Mouse (Mus musculus): Measurements from ENCODE around the gene Ppp1r16b. TPM values are rescaled to one million over a fixed set of nuclear protein-coding genes. Genes with fewer than 3 reads are reported as not detected.
A peak's percentile ranks its signal among the peaks of the same experiment; 100 is the strongest.
"Not testable (repeated sequence)": the region's sequence is repeated elsewhere in the genome, so short reads cannot be mapped to it uniquely, and the experiment has no call there.

Ppp1r16b gene
- total RNA-seq, 2 experiments from 2014 or later = 135 to 156 TPM

GRCm38 (mm10) chr2:158726252-158726651 lies 61.1 kb downstream of the Ppp1r16b start:
- no peak for DNase-seq

GRCm38 (mm10) chr2:158728061-158728815 lies 63.0 kb downstream of the Ppp1r16b start:
- no peak for DNase-seq

- DNase-seq = no peak
Observed at GRCm38 (mm10) chr2:158730896-158731295, 65.7 kb downstream of the Ppp1r16b start.

- DNase-seq = no peak
Observed at GRCm38 (mm10) chr2:158732521-158732920, 67.3 kb downstream of the Ppp1r16b start.

GRCm38 (mm10) chr2:158733136-158733535 lies 67.9 kb downstream of the Ppp1r16b start:
- no peak for DNase-seq

- DNase-seq = no peak
Observed at GRCm38 (mm10) chr2:158733914-158734313, 68.7 kb downstream of the Ppp1r16b start.

- DNase-seq = peak; percentile 54 to 65
Observed at GRCm38 (mm10) chr2:158734500-158735152, 69.4 kb downstream of the Ppp1r16b start.

GRCm38 (mm10) chr2:158735340-158735739 lies 70.1 kb downstream of the Ppp1r16b start:
- DNase-seq = no peak

- not testable (repeated sequence) for DNase-seq
Observed at GRCm38 (mm10) chr2:158736247-158736646, 71.0 kb downstream of the Ppp1r16b start.

GRCm38 (mm10) chr2:158738591-158738990 lies 73.4 kb downstream of the Ppp1r16b start:
- no peak for DNase-seq

GRCm38 (mm10) chr2:158739113-158739512 lies 73.9 kb downstream of the Ppp1r16b start:
- DNase-seq = no peak

- DNase-seq = no peak
Observed at GRCm38 (mm10) chr2:158741011-158741501, 75.9 kb downstream of the Ppp1r16b start.

GRCm38 (mm10) chr2:158742431-158742830 lies 77.2 kb downstream of the Ppp1r16b start:
- DNase-seq = no peak

- DNase-seq = no peak
Observed at GRCm38 (mm10) chr2:158743518-158744141, 78.4 kb downstream of the Ppp1r16b start.

GRCm38 (mm10) chr2:158745049-158745482 lies 79.9 kb downstream of the Ppp1r16b start:
- peak; percentile 57 to 64 for DNase-seq

- DNase-seq = no peak
Observed at GRCm38 (mm10) chr2:158746164-158746563, 81.0 kb downstream of the Ppp1r16b start.

GRCm38 (mm10) chr2:158749366-158749765 lies 84.2 kb downstream of the Ppp1r16b start:
- peak; percentile 79 to 82 for DNase-seq

- DNase-seq = no peak
Observed at GRCm38 (mm10) chr2:158760231-158760630, 95.0 kb downstream of the Ppp1r16b start.

GRCm38 (mm10) chr2:158762339-158762738 lies 97.1 kb downstream of the Ppp1r16b start:
- DNase-seq = no peak

- peak; percentile 93 for DNase-seq
Observed at GRCm38 (mm10) chr2:158767742-158768339, 102.6 kb downstream of the Ppp1r16b start, which contains the start of gene Fam83d. Fam83d (plus strand) TSS chr2:158768093.

GRCm38 (mm10) chr2:158768350-158768749 lies 103.2 kb downstream of the Ppp1r16b start:
- DNase-seq = no peak

GRCm38 (mm10) chr2:158768771-158769170 lies 103.6 kb downstream of the Ppp1r16b start:
- DNase-seq = no peak

All from layer of hippocampus, postnatal 36 days (tissue).